Mouse (Mus musculus) limb, embryonic 14.5 days (tissue): ENCODE measurements around the gene Rpl38. TPM values are rescaled to one million over a fixed set of nuclear protein-coding genes. Genes with fewer than 3 reads are reported as not detected.
"Not testable (repeated sequence)": the region's sequence is repeated elsewhere in the genome, so short reads cannot be mapped to it uniquely, and the experiment has no call there.

Source experiments
- ATAC-seq: fragments of 200-750 bp; cut with Nextera tagmentation; 2 replicates; pipeline ENCODE4 v1.8.0; 2017; ENCODE audit warnings: low read depth, moderate number of reproducible peaks, moderate TSS enrichment; ENCODE audit not compliant: low FRiP score
- DNase-seq: peaks from one replicate; pipeline ENCODE4 v3.0.0-alpha.2; 2015; ENCODE audit warnings: low spot score
- H3K27ac ChIP-seq: fragments of 300-500 bp; sonication (generic); replicated peaks from 2 replicates; pipeline ENCODE4 v1.5.1; 2014; ENCODE audit warnings: low read depth, mild to moderate bottlenecking, low read length, moderate library complexity, mixed read lengths
- H3K27me3 ChIP-seq: fragments of 300-500 bp; sonication (generic); 2 replicates; pipeline ENCODE4 v1.6.1; 2014; ENCODE audit warnings: low read length, mixed read lengths; ENCODE audit not compliant: control insufficient read depth, insufficient read depth
- H3K36me3 ChIP-seq: fragments of 300-500 bp; sonication (generic); 2 replicates; pipeline ENCODE4 v1.6.1; 2014; ENCODE audit warnings: mild to moderate bottlenecking, low read length, moderate library complexity, mixed read lengths; ENCODE audit not compliant: control insufficient read depth, insufficient read depth
- H3K4me1 ChIP-seq: fragments of 300-500 bp; sonication (generic); 2 replicates; pipeline ENCODE4 v1.6.1; 2014; ENCODE audit warnings: antibody characterized with exemption, low read length, mixed read lengths; ENCODE audit not compliant: control insufficient read depth, insufficient read depth
- H3K4me2 ChIP-seq: fragments of 300-500 bp; sonication (generic); replicated peaks from 2 replicates; pipeline ENCODE4 v1.6.1; 2014; ENCODE audit warnings: low read depth, mild to moderate bottlenecking, low read length, moderate library complexity; ENCODE audit not compliant: severe bottlenecking
- H3K4me3 ChIP-seq: fragments of 300-500 bp; sonication (generic); replicated peaks from 2 replicates; pipeline ENCODE4 v1.5.1; 2014; ENCODE audit warnings: low read length
- H3K9ac ChIP-seq: fragments of 300-500 bp; sonication (generic); 2 replicates; pipeline ENCODE4 v1.6.1; 2014; ENCODE audit warnings: mild to moderate bottlenecking, low read depth, low read length, moderate library complexity; ENCODE audit not compliant: severe bottlenecking
- H3K9me3 ChIP-seq: fragments of 300-500 bp; sonication (generic); 2 replicates; pipeline ENCODE4 v1.6.1; 2016; ENCODE audit warnings: low read length; ENCODE audit not compliant: control insufficient read depth
- POLR2A ChIP-seq: fragments of 200-500 bp; IDR thresholded peaks from 2 replicates; pipeline ENCODE4 v1.8.0; 2012; ENCODE audit warnings: inconsistent platforms, mild to moderate bottlenecking, moderate library complexity, borderline replicate concordance; ENCODE audit not compliant: insufficient read depth, insufficient read length; ENCODE audit errors: extremely low read depth
- WGBS: fragments of 180-500 bp; shearing (Covaris S2); extraction: QIAGEN DNeasy Blood & Tissue Kit; methylation state at CpG from one replicate; pipeline ENCODE4 v1.1.7; 2014; 5-methylcytosine and 5-hydroxymethylcytosine counted together
- polyA plus RNA-seq, 2 experiments: library from polyadenylated mRNA; depleted of rRNA in 1 of 2; stranded (reverse) in 1 of 2; unstranded in 1 of 2; fragments of >200 nt; fragmentation: Nextera tagmentation in 1 of 2; extraction: Ambion mirVana in 1 of 2; gene quantifications; 2 replicates each; pipeline versions ENCODE4 v1.2.1 to v1.2.3; 2012 to 2014

Gene Rpl38
- polyA plus RNA-seq, 2 experiments: 1,139 to 2,419 TPM

DNA sequence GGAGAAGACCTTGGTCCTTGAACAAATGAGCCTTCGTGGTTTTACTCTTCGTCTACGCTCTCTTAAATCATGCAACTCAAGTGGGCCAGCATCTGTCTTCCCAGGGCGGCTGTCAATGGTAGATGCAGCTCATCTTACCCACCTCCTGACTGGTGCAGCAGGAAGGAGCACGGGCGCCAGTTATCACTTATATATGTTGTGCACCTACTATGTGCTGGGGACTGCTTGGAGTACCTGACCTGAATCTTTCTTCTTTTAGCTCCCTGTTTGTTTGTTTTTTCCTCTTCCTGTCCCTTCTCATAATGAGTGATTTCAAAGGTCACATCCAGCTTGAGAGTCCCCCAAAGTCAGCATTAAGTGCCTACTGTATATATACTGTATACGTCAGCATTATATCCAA, 4.2 kb upstream of the Rpl38 start:
- no peaks in the 10 kb centered on the region for H3K9me3 ChIP-seq
- no peak for DNase-seq
- H3K4me2 ChIP-seq: no peak overlapping the region
- no peaks in the 10 kb centered on the region for H3K4me1 ChIP-seq
- no peak overlapping the region for H3K9ac ChIP-seq
- ATAC-seq: no peak
- H3K27me3 ChIP-seq: no peaks in the 10 kb centered on the region
- WGBS: 75% methylated on average over 7 of the region's 7 CpGs
- H3K27ac ChIP-seq: no peak overlapping the region
- no peak for TF ChIP-seq POLR2A
- no peaks in the 10 kb centered on the region for H3K36me3 ChIP-seq
- no peak overlapping the region for H3K4me3 ChIP-seq

DNA sequence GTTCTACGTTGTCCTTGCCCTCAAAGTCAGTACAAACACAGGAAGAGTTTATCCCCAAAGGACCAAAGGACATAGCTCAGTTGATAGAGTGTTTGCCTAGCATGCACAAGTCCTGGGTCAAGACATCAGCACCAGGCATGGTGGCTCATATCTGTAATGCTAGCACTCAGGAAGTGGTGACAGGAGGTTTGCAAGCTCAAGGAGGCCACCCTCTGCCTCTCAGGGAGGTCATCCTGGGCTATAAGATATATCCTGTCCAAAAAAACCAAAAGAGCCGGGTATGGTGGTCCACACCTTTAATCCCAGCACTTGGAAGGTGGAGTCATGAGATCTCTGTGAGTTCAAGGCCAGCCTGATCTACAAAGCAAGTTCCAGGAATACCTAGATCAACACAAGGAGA, 2.9 kb upstream of the Rpl38 start:
- no peak for TF ChIP-seq POLR2A
- ATAC-seq: no peak
- 69% methylated on average over 2 of the region's 2 CpGs for whole genome bisulfite sequencing

GRCm38 (mm10) chr11:114666786-114667185, 1.5 kb upstream of the Rpl38 start:
- 9% methylated on average over 13 of the region's 13 CpGs for WGBS
- H3K4me2 ChIP-seq: no peak overlapping the region
- H3K4me1 ChIP-seq: peaks cover 11% of the 10 kb centered on the region
- TF ChIP-seq POLR2A: no peak
- no peak overlapping the region for H3K4me3 ChIP-seq
- H3K27ac ChIP-seq: no peak overlapping the region
- DNase-seq: no peak
- peaks cover 17% of the 10 kb centered on the region for H3K36me3 ChIP-seq
- H3K9ac ChIP-seq: no peak overlapping the region
- no peaks in the 10 kb centered on the region for H3K27me3 ChIP-seq
- H3K9me3 ChIP-seq: no peaks in the 10 kb centered on the region
- no peak for ATAC-seq

More for the DNA sequence above, 2.9 kb upstream of the Rpl38 start:
- Histone ChIP-seq H3K9me3 (no peaks in the 10 kb centered on the region), H3K27ac (no peak overlapping the region), H3K9ac (no peak overlapping the region), H3K4me2 (no peak overlapping the region), H3K4me3 (no peak overlapping the region), H3K36me3 (peaks cover 4% of the 10 kb centered on the region), H3K27me3 (no peaks in the 10 kb centered on the region), H3K4me1 (peaks cover 10% of the 10 kb centered on the region)
- no peak for DNase-seq

GRCm38 (mm10) chr11:114667236-114667931, 940 bp upstream of the Rpl38 start:
- no peak for DNase-seq
- WGBS: 52% methylated on average over 16 of the region's 18 CpGs
- TF ChIP-seq POLR2A: no peak

GRCm38 (mm10) chr11:114667932-114668285, 415 bp upstream of the Rpl38 start:
- peaks cover 28% of the 10 kb centered on the region for H3K36me3 ChIP-seq
- not testable (repeated sequence) for H3K4me2 ChIP-seq, H3K27me3 ChIP-seq, H3K9ac ChIP-seq, H3K27ac ChIP-seq, ATAC-seq, DNase-seq, H3K4me3 ChIP-seq, H3K9me3 ChIP-seq
- peaks cover 11% of the 10 kb centered on the region for H3K4me1 ChIP-seq
- 25% methylated on average over 11 of the region's 11 CpGs for WGBS

More at GRCm38 (mm10) chr11:114667236-114667931, 940 bp upstream of the Rpl38 start:
- Histone ChIP-seq H3K4me1 (peaks cover 11% of the 10 kb centered on the region), H3K27me3 (no peaks in the 10 kb centered on the region), H3K27ac (no peak overlapping the region), H3K4me3 (no peak overlapping the region), H3K4me2 (no peak overlapping the region), H3K9me3 (no peaks in the 10 kb centered on the region), H3K9ac (no peak overlapping the region), H3K36me3 (peaks cover 23% of the 10 kb centered on the region)
- no peak for ATAC-seq
